Mouse (Mus musculus): ENCODE data around the gene A330070K13Rik. TPM values are rescaled to one million over a fixed set of nuclear protein-coding genes. Genes with fewer than 3 reads are reported as not detected.

A330070K13Rik gene
- total RNA-seq, 4 experiments from 2014 or later = 1.3 to 4.0 (median 1.9) TPM

DNA sequence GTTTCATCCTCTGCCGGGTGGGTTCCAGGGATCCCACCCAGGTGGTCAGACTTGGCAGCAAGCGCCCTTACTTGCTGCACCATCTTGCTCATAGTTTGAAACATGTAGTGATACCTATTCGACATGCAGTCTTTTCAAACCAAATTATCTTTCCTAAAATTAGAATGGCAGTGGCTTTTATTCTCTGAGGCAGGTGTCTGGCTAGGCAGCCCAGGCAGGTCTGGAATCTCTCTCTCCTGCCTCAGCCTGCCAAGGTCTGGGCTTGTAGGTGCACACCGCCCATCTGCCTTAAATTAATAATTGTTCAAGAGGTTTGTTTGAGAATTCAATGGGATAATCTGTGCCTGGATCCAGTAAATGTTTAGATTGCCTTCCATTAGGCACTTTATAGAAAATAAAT lies 53.6 kb downstream of the A330070K13Rik start:
- no peak for DNase-seq (ENCODE audit: low spot score in 2 of 2)

- no peak for DNase-seq (ENCODE audit: low spot score in 2 of 2)
Measured at GRCm38 (mm10) chr5:130329889-130330288, 54.5 kb downstream of the A330070K13Rik start.

Other genes starting within 250 kb of the A330070K13Rik start
- 10 to 100 TPM; 11.4 to 18.4 (median 12.8) TPM for gene Kctd7, start 239.8 kb downstream of the A330070K13Rik start, total RNA-seq (2022)
- gene Rabgef1, start 212.8 kb downstream of the A330070K13Rik start, total RNA-seq (2022) = 10 to 100 TPM; 48.9 to 51.9 (median 49.3) TPM
- 10 to 100 TPM; 40.7 to 43.8 (median 41.8) TPM for gene Tmem248, start 167.6 kb downstream of the A330070K13Rik start, total RNA-seq (2022)
- gene Sbds, start 129.1 kb downstream of the A330070K13Rik start, total RNA-seq (2022) = 10 to 100 TPM; 74.0 to 79.4 (median 77.6) TPM
- 10 to 100 TPM; 15.4 to 19.8 (median 16.6) TPM for gene Tyw1, start 129.0 kb downstream of the A330070K13Rik start, total RNA-seq (2022)
- gene Caln1, start 15.2 kb downstream of the A330070K13Rik start, total RNA-seq (2022) = 100 to 1,000 TPM; 127 to 148 (median 137) TPM